14 mouse cellular contexts compared by ENCODE assay signal in the genomic region with DNA sequence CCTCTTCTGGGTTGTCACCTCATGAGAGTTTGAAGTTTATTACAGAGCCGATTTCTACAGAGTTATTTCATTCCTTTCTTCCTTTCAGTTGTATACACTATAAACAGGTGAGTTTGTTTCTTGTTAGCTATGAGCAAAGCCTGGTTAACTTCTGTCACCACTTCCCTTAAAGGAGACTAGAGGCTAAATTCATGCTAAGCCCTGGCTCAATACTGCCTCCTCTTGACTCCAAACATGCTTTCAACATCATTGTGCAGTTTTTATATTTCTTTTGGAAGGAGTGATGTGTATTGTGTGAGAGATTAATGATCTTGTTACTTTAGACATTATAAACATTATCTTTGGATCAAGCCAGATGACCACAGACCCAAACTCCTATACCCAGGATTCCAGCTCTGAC. TPM values are rescaled to one million over a fixed set of nuclear protein-coding genes. Genes with fewer than 3 reads are reported as not detected.
DNase-seq lines count a peak whose midpoint lies in the region; ATAC-seq and TF ChIP-seq lines count a peak whose summit lies in the region.
"Had no signal": no experiment of that assay in that cellular context is flagged by ENCODE, and none has a peak within 500 bp of the region (broad histone marks: within the 10 kb centered on the region; RNA-seq: fewer than 3 reads in every experiment).

No protein-coding gene starts in this region.

- H3K4me1 ChIP-seq in lung, embryonic 14.5 days (ENCODE audit: insufficient read depth): no peaks in the 10 kb centered on the region
- no peaks in the 10 kb centered on the region for H3K4me1 ChIP-seq in forebrain, embryonic 15.5 days

- H3K4me3 ChIP-seq in lung, embryonic 14.5 days (ENCODE audit: low read depth, low read length): no peak overlapping the region
- no peak overlapping the region for H3K4me3 ChIP-seq in forebrain, embryonic 15.5 days
- H3K4me3 ChIP-seq: megakaryocyte, embryonic 14.5 days had no signal

- DNase-seq in frontal cortex, adult 2 months (ENCODE audit: extremely low spot score in 1 of 2, low spot score in 1 of 2): no peak
- no peak for DNase-seq in lung, embryonic 14.5 days
- DNase-seq in lung, adult 18-20 months: no peak
- peak; percentile 37 for DNase-seq in T-cell, adult 2 months (ENCODE audit: low spot score)
- DNase-seq in naive thymus-derived CD4-positive, alpha-beta T cell, adult 2 months (ENCODE audit: low read depth): peak; percentile 73
- no peak for DNase-seq in left cerebral cortex, postnatal 14 days (ENCODE audit: low spot score in 2 of 2)
- DNase-seq: adrenal gland, adult 2 months; cerebellum, postnatal 14 days; kidney, postnatal 4 days had no signal

- 0 out of 2 replicates have a peak, but pooled peaks cover 5% of the 10 kb centered on the region for H3K36me3 ChIP-seq in lung, embryonic 14.5 days (ENCODE audit: insufficient read depth)
- H3K36me3 ChIP-seq in forebrain, embryonic 15.5 days: 0 out of 2 replicates have a peak, but pooled peaks cover 3% of the 10 kb centered on the region

- TF ChIP-seq CTCF in lung, embryonic 14.5 days (IDR thresholded peaks at IDR 0.05; ENCODE audit: low read depth): peak; percentile 40; the same call in 1 of the 2 replicates

- ATAC-seq in frontal cortex, adult (ENCODE audit: low TSS enrichment): peak; percentile 41; the same call in 1 of the 2 replicates
- no peak for ATAC-seq in lung, embryonic 14.5 days (ENCODE audit: insufficient read depth)
- ATAC-seq in forebrain, embryonic 15.5 days (replicated peaks): no peak
- ATAC-seq: forebrain, embryonic 16.5 days; intestine, embryonic 16.5 days had no signal

- intact Hi-C loops in left cerebral cortex, postnatal 14 days (cut with DNase I): no loop called here

- H3K4me2 ChIP-seq in lung, embryonic 14.5 days: no peak overlapping the region
- H3K4me2 ChIP-seq in forebrain, embryonic 15.5 days (replicated peaks): no peak overlapping the region

- 59% methylated on average over 1 of the region's 1 CpGs for WGBS in lung, embryonic 14.5 days
- WGBS in forebrain, embryonic 15.5 days: 97% methylated on average over 1 of the region's 1 CpGs

- H3K27me3 ChIP-seq in lung, embryonic 14.5 days (ENCODE audit: insufficient read depth, low read length): no peaks in the 10 kb centered on the region
- no peaks in the 10 kb centered on the region for H3K27me3 ChIP-seq in forebrain, embryonic 15.5 days
- H3K27me3 ChIP-seq: megakaryocyte, embryonic 14.5 days had no signal

- no peak overlapping the region for H3K27ac ChIP-seq in lung, embryonic 14.5 days (ENCODE audit: low read depth)
- no peak overlapping the region for H3K27ac ChIP-seq in forebrain, embryonic 15.5 days (replicated peaks)

- no peak overlapping the region for H3K9ac ChIP-seq in lung, embryonic 14.5 days
- no peak overlapping the region for H3K9ac ChIP-seq in forebrain, embryonic 15.5 days (replicated peaks)

- H3K9me3 ChIP-seq in lung, embryonic 14.5 days (ENCODE audit: low read depth, low read length): no peaks in the 10 kb centered on the region
- H3K9me3 ChIP-seq in forebrain, embryonic 15.5 days: no peaks in the 10 kb centered on the region

RNA-seq across cellular contexts. Expression of gene Fez2, which starts 47.5 kb away (rescaled TPM):
- polyA plus RNA-seq in frontal cortex, adult 2 months (2012; rRNA removed): 46.6 and 48.9 TPM in 2 replicates
- polyA plus RNA-seq in lung, embryonic 14.5 days (2014; fragmentation: Nextera tagmentation; extraction: Ambion mirVana): 43.5 and 45.0 TPM in 2 replicates
- polyA plus RNA-seq in forebrain, embryonic 15.5 days (2015; fragmentation: Nextera tagmentation; extraction: Ambion mirVana): 37.3 and 40.4 TPM in 2 replicates
- total RNA-seq in left cerebral cortex, postnatal 14 days (2021): 10 to 100 TPM; 35.2 to 37.9 TPM

Comparison
In these comparisons a context has a peak if more than half of its experiments do, and no peak if none do; other contexts are left out.
1. DNase-seq: peak in T-cell, adult 2 months (single experiment) and naive thymus-derived CD4-positive, alpha-beta T cell, adult 2 months (single experiment); none in frontal cortex, adult 2 months (0 of 2), lung, embryonic 14.5 days (single experiment), lung, adult 18-20 months (0 of 2) and left cerebral cortex, postnatal 14 days (0 of 2).